In genomic region chr15:8884608-8885467, GRCm38 (mm10) we compare ENCODE assay signal across 9 mouse cellular contexts.
DNase-seq lines count a peak whose midpoint lies in the region; ATAC-seq and TF ChIP-seq lines count a peak whose summit lies in the region.
"Had no signal": no experiment of that assay in that cellular context is flagged by ENCODE, and none has a peak within 500 bp of the region (broad histone marks: within the 10 kb centered on the region; RNA-seq: fewer than 3 reads in every experiment).

No protein-coding gene starts in this region.

- H3K36me3 ChIP-seq in midbrain, embryonic 14.5 days (ENCODE audit: control insufficient read depth, insufficient read depth, low read length) = no peaks in the 10 kb centered on the region
- no peaks in the 10 kb centered on the region for H3K36me3 ChIP-seq in midbrain, embryonic 13.5 days
- no peaks in the 10 kb centered on the region for H3K36me3 ChIP-seq in stomach, postnatal 0 days (ENCODE audit: control insufficient read depth, insufficient read depth, low read length)
- H3K36me3 ChIP-seq: liver, embryonic 15.5 days had no signal

- H3K4me1 ChIP-seq in midbrain, embryonic 14.5 days (ENCODE audit: control insufficient read depth, insufficient read depth, low read length) = no peaks in the 10 kb centered on the region
- H3K4me1 ChIP-seq in midbrain, embryonic 13.5 days (replicated peaks) = no peaks in the 10 kb centered on the region
- no peaks in the 10 kb centered on the region for H3K4me1 ChIP-seq in stomach, postnatal 0 days (replicated peaks; ENCODE audit: control insufficient read depth, insufficient read depth)
- H3K4me1 ChIP-seq: liver, embryonic 15.5 days had no signal

- no peak overlapping the region for H3K9ac ChIP-seq in midbrain, embryonic 14.5 days (replicated peaks; ENCODE audit: low read length)
- no peak overlapping the region for H3K9ac ChIP-seq in midbrain, embryonic 13.5 days (replicated peaks)
- no peak overlapping the region for H3K9ac ChIP-seq in stomach, postnatal 0 days (ENCODE audit: low read length)
- H3K9ac ChIP-seq: liver, embryonic 15.5 days had no signal

- H3K27ac ChIP-seq in midbrain, embryonic 14.5 days (replicated peaks; ENCODE audit: low read depth, low read length) = no peak overlapping the region
- no peak overlapping the region for H3K27ac ChIP-seq in midbrain, embryonic 13.5 days
- H3K27ac ChIP-seq in stomach, postnatal 0 days (replicated peaks) = no peak overlapping the region
- H3K27ac ChIP-seq: liver, embryonic 15.5 days had no signal

- no peak overlapping the region for H3K4me2 ChIP-seq in midbrain, embryonic 14.5 days (ENCODE audit: low read length)
- H3K4me2 ChIP-seq in midbrain, embryonic 13.5 days (replicated peaks) = no peak overlapping the region
- H3K4me2 ChIP-seq in stomach, postnatal 0 days (replicated peaks; ENCODE audit: low read depth) = no peak overlapping the region
- H3K4me2 ChIP-seq: liver, embryonic 15.5 days had no signal

- TF ChIP-seq CTCF in stomach, postnatal 0 days (IDR thresholded peaks at IDR 0.05; ENCODE audit: low read depth) = peak; percentile 68

- no peak for TF ChIP-seq EP300 in stomach, postnatal 0 days (optimal IDR thresholded peaks at IDR 0.05)

- H3K4me3 ChIP-seq in midbrain, embryonic 14.5 days (replicated peaks; ENCODE audit: low read depth, low read length) = no peak overlapping the region
- H3K4me3 ChIP-seq in midbrain, embryonic 13.5 days (replicated peaks) = no peak overlapping the region
- no peak overlapping the region for H3K4me3 ChIP-seq in stomach, postnatal 0 days (ENCODE audit: low read depth, low read length)
- H3K4me3 ChIP-seq: liver, embryonic 15.5 days had no signal

- peak; percentile 21 to 53 for DNase-seq in cerebellum, postnatal 14 days
- DNase-seq in cerebellum, adult 11-12 months = no peak
- peak; percentile 69 for DNase-seq in midbrain, embryonic 14.5 days
- DNase-seq in hindlimb bud, embryonic 11.5 days (ENCODE audit: extremely low spot score, low read depth, low spot score) = peak; percentile 12
- DNase-seq in stomach, postnatal 0 days (ENCODE audit: low spot score) = no peak
- no peak for DNase-seq in layer of hippocampus, adult 9-10 months (ENCODE audit: low spot score)
- DNase-seq in thymus, adult 18-20 months = no peak

- no peak for ATAC-seq in midbrain, embryonic 14.5 days (ENCODE audit: low FRiP score, low TSS enrichment)
- no peak for ATAC-seq in midbrain, embryonic 13.5 days
- no peak for ATAC-seq in stomach, postnatal 0 days (ENCODE audit: low FRiP score, low TSS enrichment)

- H3K27me3 ChIP-seq in midbrain, embryonic 14.5 days (ENCODE audit: control insufficient read depth, insufficient read depth, low read length) = no peaks in the 10 kb centered on the region
- no peaks in the 10 kb centered on the region for H3K27me3 ChIP-seq in midbrain, embryonic 13.5 days
- no peaks in the 10 kb centered on the region for H3K27me3 ChIP-seq in stomach, postnatal 0 days (ENCODE audit: control insufficient read depth, insufficient read depth, low read length)
- H3K27me3 ChIP-seq: liver, embryonic 15.5 days had no signal

- no peaks in the 10 kb centered on the region for H3K9me3 ChIP-seq in midbrain, embryonic 14.5 days (ENCODE audit: control insufficient read depth, low read length)
- H3K9me3 ChIP-seq in midbrain, embryonic 13.5 days = no peaks in the 10 kb centered on the region
- no peaks in the 10 kb centered on the region for H3K9me3 ChIP-seq in stomach, postnatal 0 days (ENCODE audit: control insufficient read depth, low read length)
- H3K9me3 ChIP-seq: liver, embryonic 15.5 days had no signal

- WGBS in midbrain, embryonic 14.5 days = 54% methylated on average over 18 of the region's 18 CpGs
- WGBS in midbrain, embryonic 13.5 days = 51% methylated on average over 18 of the region's 18 CpGs
- WGBS in stomach, postnatal 0 days = 60% methylated on average over 18 of the region's 18 CpGs

Comparison
In these comparisons a context has a peak if more than half of its experiments do, and no peak if none do; other contexts are left out.
1. DNase-seq: peak in cerebellum, postnatal 14 days (2 of 2), midbrain, embryonic 14.5 days (single experiment) and hindlimb bud, embryonic 11.5 days (single experiment); none in cerebellum, adult 11-12 months (single experiment), stomach, postnatal 0 days (single experiment), layer of hippocampus, adult 9-10 months (single experiment) and thymus, adult 18-20 months (0 of 2).